Mouse (Mus musculus) kidney, postnatal 4 days (tissue): ENCODE data around the gene Tagln2.
A peak's percentile ranks its signal among the peaks of the same experiment; 100 is the strongest.

ENCODE experiments used
- DNase-seq, 2 experiments: peaks; one replicate each; pipeline ENCODE4 v3.0.0; 2021; ENCODE audit warnings: mixed read lengths in 2 of 2

Tagln2 gene

DNA sequence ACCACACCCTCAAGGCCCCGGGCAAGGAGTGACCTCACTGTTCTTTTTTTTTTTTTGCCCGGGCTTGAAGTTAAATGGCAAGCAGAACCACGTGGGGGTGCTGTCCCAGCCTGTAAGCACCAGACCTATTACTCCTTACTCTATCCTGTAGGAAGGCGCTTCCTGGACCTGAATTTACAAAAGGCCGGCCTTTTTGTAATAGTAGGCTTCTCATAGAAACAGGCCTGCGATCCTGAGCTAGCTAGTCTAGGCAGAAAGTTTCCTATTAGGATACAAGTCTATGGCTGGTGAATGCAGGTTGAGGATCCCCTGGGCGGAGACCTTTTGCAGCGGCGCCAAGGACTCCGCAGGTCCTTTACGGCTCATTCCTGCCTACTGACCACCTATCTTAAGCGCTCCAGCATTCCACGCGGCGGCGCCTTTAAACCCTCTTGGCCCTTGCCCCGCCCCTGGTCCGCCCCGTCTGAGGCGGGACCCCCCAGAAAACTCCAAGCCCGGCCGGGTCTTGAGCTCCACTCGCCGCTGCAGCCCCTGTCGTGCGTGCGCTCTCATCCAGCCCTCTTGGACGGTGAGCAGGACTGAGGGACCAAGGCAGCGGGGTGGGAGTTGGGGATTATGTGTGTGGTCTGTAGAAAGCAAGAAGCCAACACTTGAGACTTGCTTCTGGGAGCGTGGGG, at the start of gene Tagln2:
Gene Tagln2, plus strand, starts transcription at position 283 of the 677 bp plus-strand sequence.
- peak; percentile 92 to 95 for DNase-seq

- no peak for DNase-seq
These were observed 49.6 kb upstream of the Tagln2 start for GRCm38 (mm10) chr1:172450226-172450625.

GRCm38 (mm10) chr1:172450848-172451470, 48.9 kb upstream of the Tagln2 start:
- DNase-seq = peak in 1 of 2 experiments; percentile 22

DNA sequence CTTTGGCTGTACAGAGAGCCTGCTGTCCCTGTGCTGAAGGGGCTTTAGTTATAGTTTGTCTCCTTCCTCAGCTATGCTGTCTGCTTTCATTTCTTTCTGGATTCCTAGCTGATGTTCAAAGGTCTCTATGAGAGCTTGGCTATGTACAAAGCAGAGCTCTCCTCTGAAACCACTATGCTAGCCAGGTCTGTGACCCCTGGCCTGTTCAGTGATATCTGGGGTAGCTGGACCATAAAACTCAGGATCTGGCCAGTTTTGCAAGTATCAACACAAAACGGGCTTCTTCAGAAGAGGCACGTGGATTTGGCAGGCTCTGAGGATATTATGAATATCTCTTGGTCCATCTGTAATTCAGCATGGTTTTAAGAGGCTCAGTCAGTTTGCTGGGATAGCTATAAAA, 46.9 kb upstream of the Tagln2 start:
- no peak for DNase-seq

DNA sequence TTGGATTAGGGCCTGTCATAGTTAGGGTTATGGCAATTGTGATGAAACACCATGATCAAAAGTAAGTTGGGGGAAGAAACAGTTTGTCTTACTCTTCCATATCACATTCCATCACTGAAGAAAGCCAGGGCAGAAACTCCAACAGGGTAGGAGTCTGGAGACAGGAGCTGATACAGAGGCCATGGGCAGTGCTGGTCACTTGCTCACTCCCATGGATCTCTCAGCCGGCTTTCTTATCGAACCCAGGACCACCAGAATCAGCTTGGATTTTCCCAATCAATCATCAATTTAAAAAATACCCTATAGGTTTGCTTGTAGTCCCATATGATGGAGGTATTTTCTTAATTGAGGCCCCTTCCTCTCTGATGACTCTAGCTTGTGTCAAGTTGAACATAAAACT, 46.0 kb upstream of the Tagln2 start:
- no peak for DNase-seq

GRCm38 (mm10) chr1:172455416-172455815, 44.4 kb upstream of the Tagln2 start:
- DNase-seq = no peak

GRCm38 (mm10) chr1:172456001-172456677, 43.7 kb upstream of the Tagln2 start:
- no peak for DNase-seq

DNA sequence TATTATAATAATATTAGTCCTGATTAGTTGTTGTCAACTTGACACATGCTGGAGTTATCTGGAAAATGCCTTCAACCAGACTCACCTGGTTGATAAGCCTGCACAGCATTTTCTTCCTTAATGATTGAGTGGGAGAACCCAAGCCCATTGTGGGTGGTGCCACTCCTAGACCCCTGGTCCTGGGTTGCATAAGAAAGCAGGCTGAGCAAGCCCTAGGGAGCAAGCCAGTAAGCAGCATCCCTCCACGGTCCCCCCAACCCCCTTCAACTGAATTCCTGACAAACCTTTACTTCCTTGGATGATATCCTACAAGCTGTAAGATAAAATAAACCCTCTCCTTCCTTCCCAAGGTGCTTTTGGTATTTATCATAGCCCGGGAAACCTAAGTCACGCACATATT, 42.7 kb upstream of the Tagln2 start:
- DNase-seq = no peak

GRCm38 (mm10) chr1:172458041-172458440, 41.8 kb upstream of the Tagln2 start:
- DNase-seq = no peak

DNA sequence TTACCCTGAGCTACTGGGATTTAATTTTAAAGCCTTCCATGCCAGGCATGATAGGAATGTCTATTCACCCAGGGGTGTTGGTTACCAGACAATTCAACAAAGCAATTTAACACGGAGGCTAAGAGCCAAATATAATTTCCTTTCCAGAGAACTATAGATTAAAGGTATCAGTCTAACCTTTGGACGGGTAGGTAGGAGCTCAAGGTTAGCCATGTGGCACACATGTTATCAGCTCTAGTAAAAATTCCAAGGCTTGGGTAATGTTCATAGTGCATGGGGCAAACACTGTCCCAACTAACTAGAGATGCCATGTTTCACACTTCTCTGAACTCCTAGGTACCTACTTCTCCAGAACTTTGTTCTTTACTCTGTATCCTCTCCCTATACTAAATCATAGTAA, 38.2 kb upstream of the Tagln2 start:
- no peak for DNase-seq

- DNase-seq = peak in 1 of 2 experiments; percentile 17
These were observed 37.3 kb upstream of the Tagln2 start for GRCm38 (mm10) chr1:172462534-172462933.

- DNase-seq = no peak
These were observed 36.2 kb upstream of the Tagln2 start for GRCm38 (mm10) chr1:172463387-172464333.

DNA sequence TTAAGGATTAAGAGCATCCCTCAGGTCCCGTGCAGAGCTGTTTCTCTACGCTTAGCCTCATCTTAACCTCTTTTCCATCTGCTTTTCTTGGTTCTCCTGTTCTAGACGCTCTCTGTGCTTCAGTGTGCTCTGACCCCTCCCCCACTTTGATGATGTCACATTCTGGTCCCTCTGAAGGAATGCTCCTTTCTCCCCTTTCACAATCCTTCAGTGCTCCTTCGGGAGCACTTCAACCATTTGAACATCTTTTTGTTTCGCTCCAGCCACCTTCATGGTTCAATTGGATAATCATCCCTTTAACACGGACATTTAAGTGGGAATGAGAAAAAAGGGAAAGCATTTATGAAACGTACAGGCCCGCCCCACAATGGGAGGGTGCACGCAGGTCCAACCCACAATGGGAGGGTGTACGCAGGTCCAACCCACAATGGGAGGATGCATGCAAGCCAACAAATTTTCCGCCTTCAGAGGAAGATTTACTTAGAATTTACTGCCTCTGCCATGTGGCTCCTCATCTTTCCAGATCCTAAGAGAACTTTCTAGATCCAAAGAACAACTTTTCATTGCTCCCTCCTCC, 31.5 kb upstream of the Tagln2 start:
- no peak for DNase-seq

- peak; percentile 33 to 38 for DNase-seq
These were observed 30.5 kb upstream of the Tagln2 start for GRCm38 (mm10) chr1:172469373-172469772.

DNA sequence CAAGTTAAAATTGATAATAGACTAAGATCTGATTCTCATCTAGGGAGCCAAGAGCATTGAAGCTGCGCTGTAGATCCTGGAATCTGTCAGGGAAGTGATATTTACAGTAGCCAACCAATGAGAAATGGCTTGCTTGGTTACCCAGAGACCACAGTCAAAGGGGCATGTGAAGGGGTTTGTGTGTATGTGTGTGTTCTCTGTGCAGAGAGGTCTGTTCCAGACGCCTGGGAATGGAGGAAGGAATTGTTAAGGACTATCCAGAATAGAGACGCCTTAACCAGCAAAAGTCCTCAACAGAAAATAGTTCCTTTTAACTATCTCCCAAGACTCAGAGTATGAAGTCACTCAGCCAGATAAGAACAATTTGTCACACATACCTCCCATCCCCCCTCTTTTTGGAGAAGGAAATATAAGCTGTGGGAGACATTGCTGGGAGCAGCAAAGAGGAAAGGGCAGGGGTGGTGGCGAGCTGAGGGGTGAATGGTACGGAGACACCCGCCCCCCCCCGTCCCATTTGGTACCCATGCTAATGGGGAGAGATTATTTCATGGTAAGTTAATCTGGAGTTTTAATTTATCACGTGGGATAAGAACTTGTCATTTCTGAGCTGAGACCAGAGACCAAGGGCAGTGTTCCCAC, 29.9 kb upstream of the Tagln2 start:
- no peak for DNase-seq

GRCm38 (mm10) chr1:172472909-172473308, 26.9 kb upstream of the Tagln2 start:
- DNase-seq = no peak

DNA sequence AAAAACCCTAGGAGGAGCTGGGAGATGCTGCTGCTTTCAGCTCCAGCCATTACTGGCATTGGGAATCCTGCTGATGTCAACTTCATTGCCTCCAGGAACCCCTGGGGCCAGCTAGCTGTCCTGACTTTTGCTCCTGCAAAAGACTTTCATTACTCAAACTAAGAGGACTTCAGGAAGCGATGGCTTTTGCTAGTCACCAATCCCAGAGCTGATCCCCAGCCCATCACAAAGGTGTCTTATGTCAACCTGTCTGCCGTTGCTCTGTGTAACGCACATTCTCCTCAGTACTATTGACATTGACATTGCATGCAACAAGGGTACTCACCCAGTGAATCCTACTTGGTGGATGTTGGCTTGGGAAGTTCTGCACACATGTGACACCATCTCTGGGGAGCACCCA, 25.7 kb upstream of the Tagln2 start:
- no peak for DNase-seq

- DNase-seq = peak in 1 of 2 experiments; percentile 22
These were observed 24.6 kb upstream of the Tagln2 start, which contains the start of gene Slamf9 for GRCm38 (mm10) chr1:172475054-172475741. TSS of gene Slamf9 (plus strand) at chr1:172475358.

- DNase-seq = no peak
These were observed 21.8 kb upstream of the Tagln2 start for GRCm38 (mm10) chr1:172478020-172478419.

DNA sequence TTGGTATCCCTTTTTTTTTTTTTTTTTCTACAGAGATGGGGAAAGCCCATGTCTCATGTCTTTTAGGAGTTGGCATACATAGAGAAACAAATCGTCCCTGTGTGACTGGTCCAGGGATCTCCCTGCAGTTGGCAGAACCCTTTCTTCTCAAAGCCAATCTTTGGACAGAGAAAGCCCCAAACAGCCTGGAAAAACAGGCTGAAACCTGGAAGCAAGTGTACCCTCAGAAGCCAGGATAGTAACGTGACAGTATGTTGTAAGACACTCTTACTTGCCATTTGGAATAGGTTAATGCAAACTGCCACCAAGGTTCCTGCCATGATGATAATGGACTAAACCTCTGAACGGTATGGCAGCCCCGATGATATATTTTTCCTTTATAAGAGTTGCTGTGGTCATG, 19.5 kb upstream of the Tagln2 start:
- DNase-seq = no peak

DNA sequence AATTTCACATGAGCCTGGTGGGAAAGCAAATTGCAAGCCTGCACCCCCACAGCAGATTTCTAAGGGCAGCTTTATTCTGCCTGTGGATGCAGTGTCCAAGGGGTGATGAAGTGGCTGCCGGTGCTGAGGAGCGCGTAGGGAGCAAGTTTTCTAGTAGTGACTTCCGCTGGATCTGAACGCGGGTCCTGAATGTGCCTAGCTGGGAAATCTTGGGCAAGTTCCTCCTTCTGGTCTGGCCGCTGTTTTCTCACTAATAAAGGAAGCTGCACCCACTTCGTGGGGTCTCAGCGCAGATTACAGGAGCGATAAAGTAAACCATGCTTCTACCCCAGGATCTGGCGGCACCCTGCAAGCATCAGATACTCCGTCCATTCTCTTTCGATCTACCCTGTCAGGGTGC, 18.7 kb upstream of the Tagln2 start:
- no peak for DNase-seq
